In the genomic region with DNA sequence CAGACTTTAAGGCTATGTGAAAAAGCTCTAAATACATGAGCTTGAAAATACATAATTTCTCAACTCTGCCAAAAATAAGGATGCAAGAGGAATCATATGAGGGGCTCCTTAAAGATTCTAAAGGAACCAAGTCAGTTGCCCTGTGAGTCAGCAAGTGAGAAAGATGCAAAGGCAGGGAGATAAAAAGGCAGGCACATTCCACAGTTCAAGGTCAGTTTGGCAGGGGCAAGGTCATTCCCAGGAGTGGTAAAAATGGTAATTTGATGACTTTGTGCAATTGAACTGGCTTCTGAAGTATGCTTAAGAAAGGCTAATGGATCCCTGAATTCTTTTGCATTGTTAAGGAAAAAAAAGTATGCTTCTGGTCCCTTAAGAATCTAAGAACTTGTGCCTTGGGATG, we compare ENCODE assay signal across 25 mouse cellular contexts.
"Had no signal": no experiment of that assay in that cellular context is flagged by ENCODE, and none has a peak within 500 bp of the region (broad histone marks: within the 10 kb centered on the region; RNA-seq: fewer than 3 reads in every experiment).

No protein-coding gene starts in this region.

- H3K9me3 ChIP-seq: limb, embryonic 15.5 days; liver, embryonic 12.5 days had no signal

- DNase-seq: gastrocnemius, adult 2 months; gastrocnemius, postnatal 10 days; gastrocnemius, postnatal 25 days; heart, adult 2 months; heart, postnatal 14 days; heart, postnatal 36 days; kidney, adult 11 months; kidney, adult 2 months; kidney, adult 9 months; kidney, postnatal 14 days; kidney, postnatal 36 days; layer of hippocampus, adult 9-11 months; layer of hippocampus, postnatal 36 days; left cerebral cortex, postnatal 4 days had no signal

- H3K4me3 ChIP-seq: gastrocnemius, adult 2 months; heart, adult 2 months; heart, embryonic 13.5 days; heart, embryonic 15.5 days; hindbrain, embryonic 13.5 days; hindbrain, embryonic 15.5 days; kidney, embryonic 15.5 days; limb, embryonic 13.5 days; limb, embryonic 15.5 days; liver, embryonic 12.5 days had no signal

- H3K9ac ChIP-seq: heart, embryonic 13.5 days; heart, embryonic 15.5 days; hindbrain, embryonic 13.5 days; hindbrain, embryonic 15.5 days; kidney, embryonic 15.5 days; limb, embryonic 13.5 days; limb, embryonic 15.5 days; liver, embryonic 12.5 days; liver, embryonic 14.5 days had no signal

- H3K27me3 ChIP-seq: heart, embryonic 13.5 days; heart, embryonic 15.5 days; hindbrain, embryonic 13.5 days; hindbrain, embryonic 15.5 days; kidney, embryonic 15.5 days; limb, embryonic 13.5 days; limb, embryonic 15.5 days; liver, embryonic 12.5 days had no signal

- H3K4me1 ChIP-seq: heart, embryonic 13.5 days; heart, embryonic 15.5 days; hindbrain, embryonic 13.5 days; hindbrain, embryonic 15.5 days; kidney, embryonic 15.5 days; limb, embryonic 13.5 days; limb, embryonic 15.5 days; liver, embryonic 12.5 days had no signal

- H3K27ac ChIP-seq: gastrocnemius, adult 2 months; heart, adult 2 months; heart, embryonic 13.5 days; heart, embryonic 15.5 days; hindbrain, embryonic 13.5 days; hindbrain, embryonic 15.5 days; hindbrain, postnatal 0 days; kidney, embryonic 15.5 days; kidney, postnatal 0 days; limb, embryonic 13.5 days; limb, embryonic 15.5 days; liver, embryonic 12.5 days; liver, embryonic 14.5 days had no signal

- H3K36me3 ChIP-seq: heart, embryonic 13.5 days; heart, embryonic 15.5 days; hindbrain, embryonic 13.5 days; hindbrain, embryonic 15.5 days; kidney, embryonic 15.5 days; limb, embryonic 13.5 days; limb, embryonic 15.5 days; liver, embryonic 12.5 days had no signal
